Mouse (Mus musculus) embryonic facial prominence, embryonic 13.5 days (tissue): ENCODE results near the gene Sqor. TPM values are rescaled to one million over a fixed set of nuclear protein-coding genes. Genes with fewer than 3 reads are reported as not detected.
A peak's percentile ranks its signal among the peaks of the same experiment; 100 is the strongest.

Source experiments
- ATAC-seq: fragments of 200-750 bp; cut with Nextera tagmentation; 2 replicates; pipeline ENCODE4 v1.8.0; 2017; ENCODE audit warnings: low read depth; ENCODE audit not compliant: insufficient number of reproducible peaks, insufficient read depth, low FRiP score, low TSS enrichment
- H3K27ac ChIP-seq: fragments of 300-500 bp; sonication (generic); 2 replicates; pipeline ENCODE4 v1.5.1; 2015; ENCODE audit warnings: moderate library complexity, mild to moderate bottlenecking, inconsistent platforms
- H3K27me3 ChIP-seq: fragments of 300-500 bp; sonication (generic); 2 replicates; pipeline ENCODE4 v1.6.1; 2015; ENCODE audit warnings: mild to moderate bottlenecking, inconsistent platforms
- H3K36me3 ChIP-seq: fragments of 300-500 bp; sonication (generic); 2 replicates; pipeline ENCODE4 v1.6.1; 2015; ENCODE audit warnings: mild to moderate bottlenecking, inconsistent platforms
- H3K4me1 ChIP-seq: fragments of 300-500 bp; sonication (generic); 2 replicates; pipeline ENCODE4 v1.6.1; 2015; ENCODE audit warnings: inconsistent platforms
- H3K4me2 ChIP-seq: fragments of 300-500 bp; sonication (generic); 2 replicates; pipeline ENCODE4 v1.6.1; 2015; ENCODE audit warnings: moderate library complexity, mild to moderate bottlenecking, inconsistent platforms
- H3K4me3 ChIP-seq: fragments of 300-500 bp; sonication (generic); 2 replicates; pipeline ENCODE4 v1.5.1; 2015; ENCODE audit warnings: mild to moderate bottlenecking, inconsistent platforms
- H3K9ac ChIP-seq: fragments of 300-500 bp; sonication (generic); 2 replicates; pipeline ENCODE4 v1.6.1; 2015; ENCODE audit warnings: mild to moderate bottlenecking, inconsistent platforms
- H3K9me3 ChIP-seq: fragments of 300-500 bp; sonication (generic); 2 replicates; pipeline ENCODE4 v1.6.1; 2016; ENCODE audit warnings: inconsistent platforms
- WGBS: fragments of 180-500 bp; shearing (Covaris S2); methylation state at CpG from one replicate; pipeline ENCODE4 v1.1.7; 2015; ENCODE audit warnings: mixed read lengths; 5-methylcytosine and 5-hydroxymethylcytosine counted together
- polyA plus RNA-seq: library from polyadenylated mRNA; unstranded; fragments of >200 nt; fragmentation: Nextera tagmentation; extraction: Ambion mirVana; gene quantifications from 2 replicates; pipeline ENCODE4 v1.2.1, GENCODE M21; 2015

The Sqor gene
- polyA plus RNA-seq, 1 experiment from 2014 or later, result 4.7 TPM

- Histone ChIP-seq H3K36me3 (no peaks in the 10 kb centered on the region), H3K4me1 (peaks cover 9% of the 10 kb centered on the region), H3K4me3 (no peak overlapping the region), H3K27ac (no peak overlapping the region), H3K9me3 (no peaks in the 10 kb centered on the region), H3K9ac (no peak overlapping the region), H3K27me3 (peaks cover 43% of the 10 kb centered on the region), H3K4me2 (no peak overlapping the region)
- WGBS, result 60% methylated on average over 3 of the region's 3 CpGs
- ATAC-seq, result no peak
Measured at GRCm38 (mm10) chr2:122762991-122763390, 2.0 kb upstream of the Sqor start.

GRCm38 (mm10) chr2:122764526-122764925 lies 511 bp upstream of the Sqor start:
- H3K27ac ChIP-seq, result no peak overlapping the region
- H3K36me3 ChIP-seq, result no peaks in the 10 kb centered on the region
- no peaks in the 10 kb centered on the region for H3K9me3 ChIP-seq
- H3K4me2 ChIP-seq, result peak overlapping the region; percentile 89
- H3K27me3 ChIP-seq, result peaks cover 43% of the 10 kb centered on the region
- H3K4me3 ChIP-seq, result peak overlapping the region; percentile 47; the same call in 1 of the 2 replicates
- WGBS, result 43% methylated on average over 6 of the region's 6 CpGs
- no peak overlapping the region for H3K9ac ChIP-seq
- peaks cover 9% of the 10 kb centered on the region for H3K4me1 ChIP-seq
- no peak for ATAC-seq

- H3K9ac ChIP-seq, result peak overlapping the region; percentile 68
- peak overlapping the region; percentile 89 for H3K4me2 ChIP-seq
- H3K36me3 ChIP-seq, result no peaks in the 10 kb centered on the region
- no peak overlapping the region for H3K27ac ChIP-seq
- WGBS, result 28% methylated on average over 3 of the region's 3 CpGs
- peak overlapping the region; percentile 47 for H3K4me3 ChIP-seq
- no peak for ATAC-seq
- peaks cover 43% of the 10 kb centered on the region for H3K27me3 ChIP-seq
- peaks cover 9% of the 10 kb centered on the region for H3K4me1 ChIP-seq
- H3K9me3 ChIP-seq, result no peaks in the 10 kb centered on the region
Measured at GRCm38 (mm10) chr2:122765794-122766145, 733 bp downstream of the Sqor start.

- Histone ChIP-seq H3K4me3 (no peak overlapping the region), H3K27me3 (peaks cover 12% of the 10 kb centered on the region), H3K4me1 (no peaks in the 10 kb centered on the region), H3K36me3 (no peaks in the 10 kb centered on the region), H3K9ac (no peak overlapping the region), H3K4me2 (no peak overlapping the region), H3K9me3 (no peaks in the 10 kb centered on the region), H3K27ac (no peak overlapping the region)
- WGBS, result 72% methylated on average over 2 of the region's 2 CpGs
- no peak for ATAC-seq
Measured at GRCm38 (mm10) chr2:122771002-122771401, 6.0 kb downstream of the Sqor start.

GRCm38 (mm10) chr2:122772899-122773298 lies 7.9 kb downstream of the Sqor start:
- H3K9ac ChIP-seq, result no peak overlapping the region
- no peaks in the 10 kb centered on the region for H3K4me1 ChIP-seq
- no peaks in the 10 kb centered on the region for H3K27me3 ChIP-seq
- WGBS, result 80% methylated on average over 1 of the region's 1 CpGs
- H3K36me3 ChIP-seq, result no peaks in the 10 kb centered on the region
- H3K4me3 ChIP-seq, result no peak overlapping the region
- no peak overlapping the region for H3K27ac ChIP-seq
- H3K4me2 ChIP-seq, result no peak overlapping the region
- no peak for ATAC-seq
- no peaks in the 10 kb centered on the region for H3K9me3 ChIP-seq

- H3K4me3 ChIP-seq, result no peak overlapping the region
- no peak overlapping the region for H3K4me2 ChIP-seq
- H3K36me3 ChIP-seq, result no peaks in the 10 kb centered on the region
- H3K4me1 ChIP-seq, result no peaks in the 10 kb centered on the region
- WGBS, result 76% methylated on average over 1 of the region's 1 CpGs
- no peaks in the 10 kb centered on the region for H3K9me3 ChIP-seq
- no peak overlapping the region for H3K27ac ChIP-seq
- no peak overlapping the region for H3K9ac ChIP-seq
- ATAC-seq, result no peak
- no peaks in the 10 kb centered on the region for H3K27me3 ChIP-seq
Measured at GRCm38 (mm10) chr2:122775491-122775890, 10.5 kb downstream of the Sqor start.

GRCm38 (mm10) chr2:122776823-122777222 lies 11.8 kb downstream of the Sqor start:
- Histone ChIP-seq H3K4me3 (no peak overlapping the region), H3K4me1 (no peaks in the 10 kb centered on the region), H3K9ac (no peak overlapping the region), H3K27ac (no peak overlapping the region), H3K9me3 (no peaks in the 10 kb centered on the region), H3K36me3 (no peaks in the 10 kb centered on the region), H3K27me3 (no peaks in the 10 kb centered on the region), H3K4me2 (no peak overlapping the region)
- no peak for ATAC-seq
- 70% methylated on average over 2 of the region's 2 CpGs for WGBS

GRCm38 (mm10) chr2:122779967-122780366 lies 14.9 kb downstream of the Sqor start:
- Histone ChIP-seq H3K27ac (no peak overlapping the region), H3K4me2 (no peak overlapping the region), H3K4me3 (no peak overlapping the region), H3K4me1 (no peaks in the 10 kb centered on the region), H3K27me3 (no peaks in the 10 kb centered on the region), H3K9ac (no peak overlapping the region), H3K36me3 (no peaks in the 10 kb centered on the region), H3K9me3 (no peaks in the 10 kb centered on the region)
- WGBS, result 71% methylated on average over 5 of the region's 5 CpGs
- no peak for ATAC-seq

- no peak overlapping the region for H3K27ac ChIP-seq
- no peaks in the 10 kb centered on the region for H3K36me3 ChIP-seq
- ATAC-seq, result no peak
- H3K9me3 ChIP-seq, result no peaks in the 10 kb centered on the region
- H3K27me3 ChIP-seq, result no peaks in the 10 kb centered on the region
- H3K4me2 ChIP-seq, result no peak overlapping the region
- H3K4me3 ChIP-seq, result no peak overlapping the region
- 66% methylated on average over 3 of the region's 3 CpGs for WGBS
- H3K4me1 ChIP-seq, result no peaks in the 10 kb centered on the region
- H3K9ac ChIP-seq, result no peak overlapping the region
Measured at GRCm38 (mm10) chr2:122780447-122780846, 15.4 kb downstream of the Sqor start.

GRCm38 (mm10) chr2:122781590-122782356 lies 16.7 kb downstream of the Sqor start:
- WGBS, result 77% methylated on average over 8 of the region's 8 CpGs
- ATAC-seq, result no peak
- H3K27ac ChIP-seq, result no peak overlapping the region
- H3K4me1 ChIP-seq, result no peaks in the 10 kb centered on the region
- H3K9ac ChIP-seq, result no peak overlapping the region
- H3K4me3 ChIP-seq, result no peak overlapping the region
- H3K36me3 ChIP-seq, result no peaks in the 10 kb centered on the region
- H3K9me3 ChIP-seq, result no peaks in the 10 kb centered on the region
- H3K27me3 ChIP-seq, result no peaks in the 10 kb centered on the region
- H3K4me2 ChIP-seq, result no peak overlapping the region

GRCm38 (mm10) chr2:122783730-122784129 lies 18.7 kb downstream of the Sqor start:
- Histone ChIP-seq H3K4me3 (no peak overlapping the region), H3K27me3 (no peaks in the 10 kb centered on the region), H3K9ac (no peak overlapping the region), H3K27ac (no peak overlapping the region), H3K36me3 (no peaks in the 10 kb centered on the region), H3K4me2 (no peak overlapping the region), H3K9me3 (no peaks in the 10 kb centered on the region), H3K4me1 (no peaks in the 10 kb centered on the region)
- ATAC-seq, result no peak
- WGBS, result 83% methylated on average over 2 of the region's 2 CpGs

GRCm38 (mm10) chr2:122784701-122785100 lies 19.7 kb downstream of the Sqor start:
- Histone ChIP-seq H3K9ac (no peak overlapping the region), H3K4me2 (no peak overlapping the region), H3K4me3 (no peak overlapping the region), H3K4me1 (no peaks in the 10 kb centered on the region), H3K9me3 (no peaks in the 10 kb centered on the region), H3K27ac (no peak overlapping the region), H3K27me3 (no peaks in the 10 kb centered on the region), H3K36me3 (no peaks in the 10 kb centered on the region)
- WGBS, result 86% methylated on average over 3 of the region's 3 CpGs
- no peak for ATAC-seq
